Mouse (Mus musculus) kidney, adult 2 months (tissue): Measurements from ENCODE around the gene Ckap2l. TPM values are rescaled to one million over a fixed set of nuclear protein-coding genes. Genes with fewer than 3 reads are reported as not detected.

Source experiments
- DNase-seq: peaks from one replicate; pipeline ENCODE4 v3.0.0; 2021
- H3K27ac ChIP-seq: fragments of 200-500 bp; 2 replicates; pipeline ENCODE4 v1.5.1; 2012; ENCODE audit warnings: low read depth, low read length, control low read depth, inconsistent platforms; ENCODE audit not compliant: insufficient read depth
- H3K27me3 ChIP-seq: fragments of 200-500 bp; replicated peaks from 2 replicates; pipeline ENCODE4 v1.6.1; 2012; ENCODE audit warnings: mild to moderate bottlenecking, moderate library complexity, low read length, inconsistent platforms; ENCODE audit not compliant: control insufficient read depth, insufficient read depth
- H3K36me3 ChIP-seq: fragments of 200-500 bp; 2 replicates; pipeline ENCODE4 v1.6.1; 2012; ENCODE audit warnings: mild to moderate bottlenecking, moderate library complexity, low read length, inconsistent platforms; ENCODE audit not compliant: control insufficient read depth, insufficient read depth
- H3K4me1 ChIP-seq: fragments of 200-500 bp; 2 replicates; pipeline ENCODE4 v1.6.1; 2011; ENCODE audit warnings: low read length; ENCODE audit not compliant: control insufficient read depth, insufficient read depth
- H3K4me3 ChIP-seq: fragments of 200-500 bp; 2 replicates; pipeline ENCODE4 v1.5.1; 2011; ENCODE audit warnings: mild to moderate bottlenecking, low read depth, low read length, control low read depth; ENCODE audit not compliant: insufficient read depth
- CTCF ChIP-seq: fragments of 200-500 bp; conservative IDR thresholded peaks from 2 replicates; pipeline ENCODE4 v1.5.1; 2011; ENCODE audit warnings: low read depth, mild to moderate bottlenecking, control low read depth, low read length, moderate library complexity, mixed read lengths; ENCODE audit not compliant: insufficient read depth, insufficient read length
- POLR2A ChIP-seq: fragments of 200-500 bp; IDR thresholded peaks from one replicate; pipeline ENCODE4 v1.6.1; 2011; ENCODE audit warnings: low read depth, low read length, control low read depth
- WGBS: fragments of 180-500 bp; shearing (Covaris S2); methylation state at CpG from one replicate; pipeline ENCODE4 v1.1.7; 2018; 5-methylcytosine and 5-hydroxymethylcytosine counted together
- polyA plus RNA-seq: library from polyadenylated mRNA; depleted of rRNA; stranded (reverse); fragments of >200 nt; gene quantifications from 2 replicates; pipeline ENCODE4 v1.2.3, GENCODE M21; 2012

Gene Ckap2l
- polyA plus RNA-seq, 1 experiment, result 0.13 TPM

- TF ChIP-seq POLR2A, result no peak
- no peak for TF ChIP-seq CTCF
- whole genome bisulfite sequencing, result 66% methylated on average over 5 of the region's 5 CpGs
- no peak for DNase-seq
- Histone ChIP-seq H3K4me1 (no peaks in the 10 kb centered on the region), H3K36me3 (no peaks in the 10 kb centered on the region), H3K27me3 (no peaks in the 10 kb centered on the region), H3K4me3 (no peak overlapping the region), H3K27ac (no peak overlapping the region)
These were observed 33.9 kb downstream of the Ckap2l start for GRCm38 (mm10) chr2:129263073-129263472.

GRCm38 (mm10) chr2:129261151-129261794 lies 35.7 kb downstream of the Ckap2l start:
- H3K4me1 ChIP-seq, result no peaks in the 10 kb centered on the region
- H3K27ac ChIP-seq, result no peak overlapping the region
- H3K27me3 ChIP-seq, result no peaks in the 10 kb centered on the region
- no peaks in the 10 kb centered on the region for H3K36me3 ChIP-seq
- no peak overlapping the region for H3K4me3 ChIP-seq
- TF ChIP-seq POLR2A (no peak), CTCF (no peak)
- WGBS, result 62% methylated on average over 6 of the region's 6 CpGs
- DNase-seq, result no peak

GRCm38 (mm10) chr2:129260646-129261045 lies 36.4 kb downstream of the Ckap2l start:
- H3K27me3 ChIP-seq, result no peaks in the 10 kb centered on the region
- no peaks in the 10 kb centered on the region for H3K36me3 ChIP-seq
- WGBS, result 70% methylated on average over 3 of the region's 3 CpGs
- TF ChIP-seq CTCF (no peak), POLR2A (no peak)
- no peak for DNase-seq
- no peak overlapping the region for H3K4me3 ChIP-seq
- no peaks in the 10 kb centered on the region for H3K4me1 ChIP-seq
- no peak overlapping the region for H3K27ac ChIP-seq

- H3K4me1 ChIP-seq, result no peaks in the 10 kb centered on the region
- H3K4me3 ChIP-seq, result no peak overlapping the region
- peak; percentile 81 for DNase-seq
- H3K27me3 ChIP-seq, result no peaks in the 10 kb centered on the region
- H3K36me3 ChIP-seq, result no peaks in the 10 kb centered on the region
- no peak overlapping the region for H3K27ac ChIP-seq
- TF ChIP-seq CTCF (peak; percentile 80), POLR2A (no peak)
- WGBS, result 34% methylated on average over 7 of the region's 7 CpGs
These were observed 38.4 kb downstream of the Ckap2l start for GRCm38 (mm10) chr2:129258475-129259211.

- Histone ChIP-seq H3K4me1 (0 out of 2 replicates have a peak, but pooled peaks cover 5% of the 10 kb centered on the region), H3K27ac (no peak overlapping the region), H3K4me3 (no peak overlapping the region), H3K27me3 (no peaks in the 10 kb centered on the region), H3K36me3 (no peaks in the 10 kb centered on the region)
- no peak for TF ChIP-seq CTCF
- TF ChIP-seq POLR2A, result no peak
- WGBS, result 80% methylated on average over 3 of the region's 3 CpGs
- DNase-seq, result no peak
These were observed 39.0 kb downstream of the Ckap2l start for GRCm38 (mm10) chr2:129258056-129258455.

- WGBS, result 86% methylated on average over 4 of the region's 4 CpGs
- Histone ChIP-seq H3K4me3 (no peak overlapping the region), H3K27me3 (no peaks in the 10 kb centered on the region), H3K4me1 (0 out of 2 replicates have a peak, but pooled peaks cover 5% of the 10 kb centered on the region), H3K36me3 (no peaks in the 10 kb centered on the region), H3K27ac (no peak overlapping the region)
- no peak for TF ChIP-seq CTCF
- TF ChIP-seq POLR2A, result no peak
- no peak for DNase-seq
These were observed 41.0 kb downstream of the Ckap2l start for GRCm38 (mm10) chr2:129256006-129256405.

- Histone ChIP-seq H3K4me1 (0 out of 2 replicates have a peak, but pooled peaks cover 5% of the 10 kb centered on the region), H3K4me3 (no peak overlapping the region), H3K36me3 (no peaks in the 10 kb centered on the region), H3K27ac (no peak overlapping the region), H3K27me3 (no peaks in the 10 kb centered on the region)
- no peak for DNase-seq
- TF ChIP-seq CTCF, result no peak
- no peak for TF ChIP-seq POLR2A
- WGBS, result 55% methylated on average over 2 of the region's 2 CpGs
These were observed 42.9 kb downstream of the Ckap2l start for GRCm38 (mm10) chr2:129254076-129254475.
